Comparison of ENCODE assay signal across 8 mouse cellular contexts in genomic region chr17:56627530-56628277, GRCm38 (mm10). TPM values are rescaled to one million over a fixed set of nuclear protein-coding genes. Genes with fewer than 3 reads are reported as not detected.
DNase-seq lines count a peak whose midpoint lies in the region; ATAC-seq and TF ChIP-seq lines count a peak whose summit lies in the region.

Gene Catsperd (plus strand): TSS chr17:56628143.

- peak within 1 kb of the TSS; percentile 61 for H3K4me2 ChIP-seq in lung, embryonic 16.5 days (ENCODE audit: low read depth, low read length)
- H3K4me2 ChIP-seq in stomach, postnatal 0 days (replicated peaks; ENCODE audit: low read depth) = peak within 1 kb of the TSS; percentile 95

- peak within 1 kb of the TSS; percentile 42; the same call in 1 of the 2 replicates for H3K27ac ChIP-seq in lung, embryonic 16.5 days (ENCODE audit: low read length)
- H3K27ac ChIP-seq in stomach, postnatal 0 days (replicated peaks) = peak within 1 kb of the TSS; percentile 78

- H3K27me3 ChIP-seq in lung, embryonic 16.5 days (ENCODE audit: control insufficient read depth, insufficient read depth, low read depth, low read length) = no peaks in the 10 kb centered on the region
- H3K27me3 ChIP-seq in stomach, postnatal 0 days (ENCODE audit: control insufficient read depth, insufficient read depth, low read length) = no peaks in the 10 kb centered on the region

- no peak for TF ChIP-seq EP300 in stomach, postnatal 0 days (optimal IDR thresholded peaks at IDR 0.05)

- no peak for TF ChIP-seq CTCF in stomach, postnatal 0 days (IDR thresholded peaks at IDR 0.05; ENCODE audit: low read depth)

- H3K9me3 ChIP-seq in lung, embryonic 16.5 days (ENCODE audit: control insufficient read depth, low read length) = no peaks in the 10 kb centered on the region
- H3K9me3 ChIP-seq in stomach, postnatal 0 days (ENCODE audit: control insufficient read depth, low read length) = no peaks in the 10 kb centered on the region

- H3K4me3 ChIP-seq in lung, embryonic 16.5 days (ENCODE audit: low read length) = peak within 1 kb of the TSS; percentile 85
- peak within 1 kb of the TSS; percentile 94 for H3K4me3 ChIP-seq in stomach, postnatal 0 days (ENCODE audit: low read depth, low read length)

- peaks cover 9% of the 10 kb centered on the region; the same call in 1 of the 2 replicates for H3K36me3 ChIP-seq in lung, embryonic 16.5 days (ENCODE audit: control insufficient read depth, insufficient read depth, low read length)
- H3K36me3 ChIP-seq in stomach, postnatal 0 days (ENCODE audit: control insufficient read depth, insufficient read depth, low read length) = no peaks in the 10 kb centered on the region

- peak; percentile 39 for ATAC-seq in lung, embryonic 16.5 days (ENCODE audit: low read depth)
- peak; percentile 22 for ATAC-seq in stomach, postnatal 0 days (ENCODE audit: low FRiP score, low TSS enrichment)

- H3K9ac ChIP-seq in lung, embryonic 16.5 days (ENCODE audit: low read length) = peak within 1 kb of the TSS; percentile 92
- peak within 1 kb of the TSS; percentile 31 for H3K9ac ChIP-seq in stomach, postnatal 0 days (ENCODE audit: low read length)

- DNase-seq in adrenal gland, adult 2 months = peak; percentile 54
- no peak for DNase-seq in adrenal gland, adult 8-10 months
- DNase-seq in A20 (ENCODE audit: low read depth, low spot score) = peak; percentile 89
- DNase-seq in embryo, embryonic 9.5 days (ENCODE audit: extremely low spot score) = peak; percentile 39
- DNase-seq in kidney, adult 11 months = peak; percentile 77
- peak; percentile 52 for DNase-seq in stomach, postnatal 0 days (ENCODE audit: low spot score)
- no peak for DNase-seq in thymus, postnatal 14 days

- 7% methylated on average over 26 of the region's 26 CpGs for WGBS in lung, embryonic 16.5 days
- 9% methylated on average over 26 of the region's 26 CpGs for WGBS in stomach, postnatal 0 days

- peaks cover 10% of the 10 kb centered on the region for H3K4me1 ChIP-seq in lung, embryonic 16.5 days (replicated peaks; ENCODE audit: control insufficient read depth, insufficient read depth, low read length)
- H3K4me1 ChIP-seq in stomach, postnatal 0 days (replicated peaks; ENCODE audit: control insufficient read depth, insufficient read depth) = peaks cover 4% of the 10 kb centered on the region; the same call in 1 of the 2 replicates

RNA-seq across cellular contexts. Expression of gene Catsperd, which starts in this region (rescaled TPM):
- 1 to 10 TPM; 1.1 to 6.6 TPM for total RNA-seq in adrenal gland, adult 2 months (2021)
- 1.4 and 1.9 TPM in 2 replicates for polyA plus RNA-seq in adrenal gland, adult 2 months (2012; rRNA removed)
- total RNA-seq in adrenal gland, adult 8-10 months (2022) = 1 to 10 TPM; 3.2 to 4.5 (median 3.4) TPM
- 0.43 and 0.91 TPM in 2 replicates for polyA plus RNA-seq in lung, embryonic 16.5 days (2015; fragmentation: Nextera tagmentation; extraction: Ambion mirVana)
- polyA plus RNA-seq in stomach, postnatal 0 days (2015; fragmentation: Nextera tagmentation; extraction: Ambion mirVana) = 0.10 and 0.18 TPM in 2 replicates

Comparison
In these comparisons a context has a peak if more than half of its experiments do, and no peak if none do; other contexts are left out.
1. DNase-seq: peak in adrenal gland, adult 2 months (single experiment), A20 (single experiment), embryo, embryonic 9.5 days (single experiment) and kidney, adult 11 months (single experiment); none in adrenal gland, adult 8-10 months (single experiment) and thymus, postnatal 14 days (single experiment).
2. Peak in ATAC-seq, H3K4me3 ChIP-seq, H3K27ac ChIP-seq, H3K9ac ChIP-seq and H3K4me2 ChIP-seq in lung, embryonic 16.5 days; RNA of the gene not detected or under 1 TPM.
3. Peak in DNase-seq, ATAC-seq, H3K4me3 ChIP-seq, H3K27ac ChIP-seq, H3K9ac ChIP-seq and H3K4me2 ChIP-seq in stomach, postnatal 0 days; RNA of the gene not detected or under 1 TPM.